Mouse (Mus musculus) cerebellum, adult (tissue): ENCODE data around the gene Srsf2.
A peak's percentile ranks its signal among the peaks of the same experiment; 100 is the strongest.
"Not testable (repeated sequence)": the region's sequence is repeated elsewhere in the genome, so short reads cannot be mapped to it uniquely, and the experiment has no call there.

Experiments used
- ATAC-seq: cut with Nextera tagmentation; 2 replicates; pipeline ENCODE4 v1.9.2; 2017; ENCODE audit warnings: mild to moderate bottlenecking, moderate library complexity, mixed read lengths; ENCODE audit not compliant: insufficient number of reproducible peaks, low FRiP score, low TSS enrichment

The Srsf2 gene

DNA sequence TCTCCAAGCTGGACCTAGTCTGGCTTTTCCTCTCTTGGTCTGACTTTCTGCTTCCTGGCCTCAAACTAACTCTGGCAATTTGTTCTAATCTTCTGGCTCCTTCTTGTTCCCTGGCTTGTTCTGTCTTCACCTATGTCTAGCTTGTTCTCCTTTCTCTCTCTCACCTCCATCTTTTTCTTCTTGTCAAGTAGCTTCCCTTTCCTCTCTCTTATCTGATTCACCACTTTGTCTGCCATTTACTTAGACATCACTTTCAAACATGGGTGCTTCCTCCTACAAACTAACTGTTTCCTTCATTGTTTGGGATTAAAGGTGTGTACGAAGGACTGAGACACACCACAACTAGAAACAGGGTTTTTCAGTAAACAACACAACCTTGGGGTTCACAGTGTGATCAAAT is 17.9 kb downstream of the Srsf2 start:
- no peak for ATAC-seq

GRCm38 (mm10) chr11:116832172-116832685 is 20.7 kb downstream of the Srsf2 start:
- no peak for ATAC-seq

DNA sequence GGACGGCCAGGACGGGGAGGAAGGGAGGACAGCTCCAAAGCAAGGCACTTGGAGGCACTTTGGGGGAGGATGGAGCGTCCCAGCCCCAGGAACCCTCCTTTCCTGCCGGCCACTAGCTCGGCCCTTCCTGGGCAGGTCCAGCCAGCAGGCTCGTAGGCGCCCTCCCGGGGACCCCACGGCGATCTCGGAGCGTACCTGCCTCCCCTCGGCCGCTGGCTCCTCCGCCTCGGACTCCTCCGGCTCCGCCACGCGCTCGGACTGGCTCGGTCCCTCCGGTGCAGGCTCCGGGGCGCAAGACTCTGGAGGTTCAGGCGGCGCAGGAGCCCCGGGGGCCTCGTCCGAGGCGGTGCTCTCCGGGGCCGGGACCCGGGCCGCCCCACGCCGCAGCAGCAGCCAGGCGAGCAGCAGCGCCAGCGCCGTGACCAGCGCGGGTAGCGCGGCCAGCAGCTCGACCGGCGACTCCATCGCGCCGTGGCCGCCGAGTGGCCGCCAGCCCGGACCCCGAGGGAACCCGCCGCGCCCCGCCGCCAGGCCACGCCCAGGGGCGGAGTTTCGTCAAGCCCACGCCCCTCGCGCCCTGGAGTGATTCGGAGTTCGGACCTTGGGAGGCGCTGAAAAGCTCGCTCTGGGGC is 25.2 kb downstream of the Srsf2 start, which contains the start of gene Mxra7:
TSS of gene Mxra7 (minus strand) at position 513 of the 632 bp plus-strand sequence.
- ATAC-seq, result peak; percentile 43; the same call in 1 of the 2 replicates

GRCm38 (mm10) chr11:116826550-116827504 is 26.1 kb downstream of the Srsf2 start:
- ATAC-seq, result no peak

- ATAC-seq, result no peak
Observed at GRCm38 (mm10) chr11:116825230-116825629, 27.7 kb downstream of the Srsf2 start.

DNA sequence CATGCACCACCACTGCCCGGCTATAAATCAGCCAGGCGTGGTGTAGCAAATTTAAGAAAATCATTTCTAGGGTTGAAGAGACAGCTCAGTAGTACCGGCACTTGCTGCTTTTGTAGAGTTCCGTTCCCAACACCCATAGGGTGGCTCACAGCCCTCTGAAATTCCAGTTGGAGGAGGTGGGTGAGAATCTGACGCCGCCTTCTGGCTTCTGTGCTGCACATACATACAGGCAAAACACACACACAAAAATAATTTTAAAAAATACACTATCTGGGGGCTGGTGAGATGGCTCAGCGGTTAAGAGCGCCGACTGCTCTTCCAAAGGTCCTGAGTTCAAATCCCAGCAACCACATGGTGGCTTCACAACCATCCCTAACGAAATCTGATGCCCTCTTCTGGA is 29.0 kb downstream of the Srsf2 start:
- not testable (repeated sequence) for ATAC-seq

GRCm38 (mm10) chr11:116823255-116823654 is 29.6 kb downstream of the Srsf2 start:
- ATAC-seq, result no peak

- no peak for ATAC-seq
Observed at GRCm38 (mm10) chr11:116822626-116823025, 30.3 kb downstream of the Srsf2 start.

DNA sequence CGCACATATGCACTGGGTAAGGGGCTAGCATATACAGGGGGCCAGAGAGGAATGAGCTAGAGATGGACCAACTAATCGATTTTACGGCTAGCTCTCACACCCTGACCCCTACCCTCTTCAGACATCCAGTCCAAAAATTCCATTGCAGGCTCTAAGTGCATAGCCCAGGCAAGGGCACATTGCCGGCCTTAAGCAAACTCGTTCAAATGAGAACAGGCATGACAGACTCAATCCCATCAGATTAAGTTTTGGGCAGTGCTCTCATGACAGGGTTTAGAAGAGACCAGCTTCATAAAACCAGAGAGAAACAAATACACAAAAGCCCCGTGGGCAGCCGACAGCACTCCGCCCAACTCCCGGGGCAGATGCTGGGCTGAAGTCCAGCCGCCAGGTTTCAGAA is 30.7 kb downstream of the Srsf2 start:
- no peak for ATAC-seq

DNA sequence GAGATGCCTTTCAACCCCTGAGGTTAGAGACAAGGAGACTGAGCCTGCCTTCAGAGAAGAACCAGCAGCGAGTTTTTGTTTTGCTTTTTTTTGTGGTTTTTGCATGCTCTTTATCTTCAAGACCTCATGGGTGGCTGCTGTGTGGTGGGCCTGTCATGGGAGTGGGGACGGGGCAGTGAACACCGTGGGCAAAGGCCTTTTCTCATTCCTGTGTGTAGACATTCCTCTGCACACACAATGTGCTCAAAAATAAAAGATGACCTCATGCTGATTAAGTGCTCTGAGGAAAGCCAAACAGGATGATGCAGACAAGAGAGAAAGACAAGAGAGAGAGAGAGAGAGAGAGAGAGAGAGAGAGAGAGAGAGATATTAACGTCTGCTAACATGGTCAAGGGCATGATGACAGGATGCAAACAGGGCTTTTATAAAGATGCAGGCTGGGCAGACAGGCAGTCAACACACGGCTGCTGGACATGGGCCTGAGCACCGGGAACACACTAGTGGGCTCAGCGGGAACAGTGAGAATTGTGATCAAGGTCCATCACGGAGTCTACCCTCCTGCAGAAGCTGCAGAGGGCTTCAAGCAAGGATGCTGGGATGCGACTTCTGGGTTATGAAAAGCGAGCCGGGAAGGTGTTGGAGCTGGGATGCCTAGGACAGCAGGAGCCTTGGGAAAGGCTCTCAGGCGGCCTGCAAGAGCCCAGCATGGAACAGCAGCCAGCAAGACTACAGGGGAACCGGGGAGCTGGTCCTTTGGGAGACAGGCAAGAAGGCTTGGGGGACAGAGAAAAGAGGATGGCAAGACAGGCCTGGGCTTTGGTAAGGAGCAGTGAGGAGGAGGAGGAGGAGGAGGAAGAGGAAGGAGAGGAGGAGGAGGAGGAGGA is 31.6 kb downstream of the Srsf2 start:
- no peak for ATAC-seq

- no peak for ATAC-seq
Observed at GRCm38 (mm10) chr11:116819932-116820593, 32.8 kb downstream of the Srsf2 start.

DNA sequence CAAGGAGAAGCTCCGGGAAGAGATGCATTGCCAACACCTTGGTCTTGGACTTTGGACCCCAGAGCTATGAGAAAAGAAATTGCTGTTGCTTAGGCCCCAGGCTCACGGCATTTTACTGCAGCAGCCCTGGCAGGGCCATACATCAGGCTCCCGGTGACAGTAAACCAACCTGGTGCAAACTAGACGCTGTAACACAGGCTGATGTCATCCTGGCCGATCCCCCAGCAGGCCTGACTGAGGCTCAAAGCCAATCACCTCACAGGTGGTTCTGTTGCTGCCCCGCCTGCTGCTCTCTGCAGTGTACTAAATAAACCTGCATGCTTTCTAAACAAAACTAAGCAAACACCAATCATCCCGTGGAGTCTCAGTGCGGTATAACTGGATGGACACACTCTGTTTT is 34.2 kb downstream of the Srsf2 start:
- ATAC-seq, result no peak

DNA sequence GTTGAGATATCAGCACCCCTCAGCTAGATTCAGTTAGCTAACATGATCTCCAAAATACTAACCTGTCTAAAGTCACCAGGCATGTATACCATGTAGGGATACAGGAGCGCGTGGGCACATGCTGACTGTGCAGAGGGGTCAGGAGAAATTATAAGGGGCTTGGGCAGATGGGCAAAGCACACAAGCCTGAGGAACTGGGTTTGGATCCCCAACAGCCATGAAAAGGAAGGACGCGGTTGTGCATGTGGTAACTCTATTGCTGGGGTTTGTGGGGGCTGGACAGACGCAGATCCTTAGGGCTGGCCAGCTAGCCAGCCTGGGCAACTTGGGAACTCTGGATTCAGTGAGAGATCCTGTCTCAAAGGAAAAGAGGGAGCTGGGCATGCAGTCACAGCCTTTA is 35.3 kb downstream of the Srsf2 start:
- no peak for ATAC-seq

DNA sequence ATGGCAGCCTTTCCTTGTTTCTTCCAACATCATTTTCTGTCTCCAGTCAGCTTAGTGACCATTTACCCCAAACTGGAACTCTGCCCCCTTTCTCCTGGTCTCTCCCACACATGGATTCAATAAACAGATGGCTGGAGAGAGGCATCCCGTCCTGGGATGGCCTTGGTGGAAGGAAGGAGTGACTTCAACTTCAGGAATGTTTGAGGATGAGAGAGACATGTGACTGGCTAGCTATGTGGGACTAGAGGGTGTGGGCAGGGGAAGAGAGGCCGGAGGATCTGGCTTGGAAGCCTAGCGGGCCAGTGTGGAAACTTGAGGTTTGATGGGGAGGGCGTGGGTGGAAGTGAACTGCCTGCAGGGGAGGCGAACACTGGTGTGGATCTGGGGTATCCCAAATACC is 36.1 kb downstream of the Srsf2 start:
- ATAC-seq, result no peak

- no peak for ATAC-seq
Observed at GRCm38 (mm10) chr11:116814884-116815415, 37.9 kb downstream of the Srsf2 start.

DNA sequence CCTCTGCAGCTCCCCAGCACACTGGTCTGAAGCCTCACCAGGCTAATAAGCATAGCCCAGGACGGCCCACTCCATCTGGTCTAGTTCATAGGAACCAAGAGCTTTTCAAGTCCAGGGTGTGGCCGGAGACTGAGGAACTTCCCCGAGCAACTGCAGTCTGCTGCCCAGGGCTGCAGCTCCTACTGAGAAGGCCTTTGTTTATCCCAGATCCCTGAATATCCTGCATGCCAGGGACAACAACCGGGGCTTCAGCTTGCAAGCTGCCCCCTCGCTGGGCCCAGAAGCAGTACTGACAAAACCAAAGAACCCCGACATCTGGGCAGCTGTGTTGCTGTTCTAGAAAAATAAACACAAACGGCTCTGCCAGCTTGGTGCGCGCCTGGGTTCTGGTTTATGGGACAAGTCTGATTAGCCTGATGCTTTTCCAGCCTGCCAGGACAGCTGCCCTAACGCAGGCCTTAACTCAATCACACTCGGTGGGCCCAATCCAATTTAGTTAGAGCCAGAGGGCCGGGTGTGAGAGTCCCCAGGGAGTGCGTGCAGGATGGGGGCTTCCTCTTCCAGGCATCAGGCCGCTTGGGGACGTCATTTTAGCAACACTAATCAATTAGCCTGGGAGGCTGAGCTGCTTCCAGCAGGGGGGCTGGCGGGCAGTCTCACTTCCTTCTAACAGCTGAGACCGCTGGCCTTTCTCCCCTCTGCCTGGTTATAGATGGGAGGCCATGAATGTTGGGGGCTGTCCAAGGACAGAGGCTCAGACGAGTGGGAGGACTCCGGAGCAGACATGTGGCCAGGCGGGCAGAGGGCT is 38.6 kb downstream of the Srsf2 start:
- no peak for ATAC-seq

GRCm38 (mm10) chr11:116813610-116814009 is 39.3 kb downstream of the Srsf2 start:
- no peak for ATAC-seq

DNA sequence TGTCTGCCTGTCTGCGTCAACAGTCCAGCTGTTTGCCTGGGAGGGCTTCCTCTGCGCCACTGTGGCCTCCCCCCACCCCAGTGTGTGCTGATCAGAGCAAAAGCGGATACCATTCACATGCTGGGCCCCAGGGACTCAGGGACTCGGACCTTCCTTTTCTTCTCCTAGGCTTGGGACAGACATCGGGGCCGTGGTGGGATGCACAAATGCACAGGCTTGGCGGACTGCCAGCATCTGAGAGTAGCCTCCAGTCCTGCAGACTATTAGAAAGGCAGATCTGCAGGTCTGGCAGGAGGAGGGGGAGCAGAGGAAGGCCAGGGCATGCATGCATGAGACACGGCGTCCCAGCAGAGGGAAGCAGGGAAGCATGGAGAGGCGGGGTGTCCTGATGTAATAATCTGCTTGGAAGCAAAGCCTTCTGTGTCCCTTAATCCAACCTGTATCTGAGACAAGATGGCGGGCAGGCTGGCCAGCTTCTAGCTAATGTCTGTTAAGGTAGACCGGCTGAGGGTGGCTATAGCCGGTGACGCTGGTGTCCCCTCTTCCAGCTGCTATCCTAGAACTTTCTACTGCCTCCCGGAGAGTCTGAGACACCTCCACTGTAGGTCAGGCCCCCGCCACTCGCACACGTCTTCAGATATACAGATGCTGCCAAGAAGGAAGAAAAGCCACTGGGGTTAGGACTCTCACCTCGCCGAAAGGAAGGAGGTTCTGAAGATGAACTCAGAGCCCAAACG is 39.9 kb downstream of the Srsf2 start:
- ATAC-seq, result no peak
